Mouse (Mus musculus) adrenal gland (tissue): ENCODE data around the gene Mnx1.
"Not testable (repeated sequence)": the region's sequence is repeated elsewhere in the genome, so short reads cannot be mapped to it uniquely, and the experiment has no call there.

Source experiments
- intact Hi-C: fragments of 180-260 bp; cut with DNase I; formaldehyde crosslinking; loops from one replicate; pipeline ENCODE4 v1.15.1; 2025

Mnx1 gene

DNA sequence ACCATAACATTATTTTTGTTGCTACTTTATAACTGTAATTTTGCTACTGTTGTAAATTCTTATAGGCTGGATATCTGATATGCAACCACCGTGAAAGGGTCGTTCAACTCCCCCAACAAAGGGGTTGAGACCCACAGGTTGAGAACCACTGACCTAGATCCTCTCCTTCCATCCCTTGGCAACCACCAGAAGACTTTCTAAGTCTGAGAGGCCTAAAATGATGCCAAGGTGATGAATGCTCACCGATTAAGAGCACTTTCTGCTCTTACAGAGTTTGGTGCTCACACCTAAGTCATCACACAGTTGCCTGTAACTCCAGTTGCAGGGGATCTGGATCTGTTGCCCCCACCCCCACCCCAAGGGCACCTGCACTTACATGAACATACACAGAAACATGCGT lies 8.8 kb downstream of the Mnx1 start:
- intact Hi-C loops, result no loop called here

DNA sequence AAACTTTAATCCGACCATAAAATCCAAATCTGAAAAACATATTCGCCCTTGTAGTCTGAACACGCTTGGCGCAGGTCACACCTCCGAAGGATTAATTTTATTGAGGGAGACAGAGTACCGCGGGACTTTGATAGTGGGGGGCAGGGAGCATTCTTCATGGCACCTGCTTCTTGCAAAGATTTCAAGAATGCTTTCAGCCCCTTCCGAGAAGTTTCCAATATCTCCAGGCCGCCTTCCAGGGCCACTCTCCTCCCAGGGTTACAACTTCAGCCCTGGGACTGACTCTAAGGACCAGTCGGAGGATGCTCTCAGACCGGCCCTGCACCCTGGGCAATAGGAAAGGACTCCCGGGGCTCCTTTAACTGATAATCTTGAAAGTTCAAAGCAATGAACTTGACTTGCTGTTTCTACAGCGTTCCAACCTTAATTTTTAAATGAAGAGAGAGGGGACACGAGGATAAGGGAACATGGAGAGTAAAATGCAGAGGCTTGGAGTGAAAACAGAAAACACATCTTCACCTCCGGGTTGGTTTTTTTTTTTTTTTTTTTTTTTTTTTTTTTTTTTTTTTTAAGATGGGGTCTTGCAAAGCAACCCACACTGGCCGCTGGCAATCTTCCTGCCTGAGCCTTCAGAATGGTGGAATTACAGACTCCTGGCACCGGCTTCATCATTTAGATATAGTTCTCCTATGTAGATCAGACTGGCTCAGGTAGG lies 9.8 kb downstream of the Mnx1 start:
- intact Hi-C loops, result no loop called here

DNA sequence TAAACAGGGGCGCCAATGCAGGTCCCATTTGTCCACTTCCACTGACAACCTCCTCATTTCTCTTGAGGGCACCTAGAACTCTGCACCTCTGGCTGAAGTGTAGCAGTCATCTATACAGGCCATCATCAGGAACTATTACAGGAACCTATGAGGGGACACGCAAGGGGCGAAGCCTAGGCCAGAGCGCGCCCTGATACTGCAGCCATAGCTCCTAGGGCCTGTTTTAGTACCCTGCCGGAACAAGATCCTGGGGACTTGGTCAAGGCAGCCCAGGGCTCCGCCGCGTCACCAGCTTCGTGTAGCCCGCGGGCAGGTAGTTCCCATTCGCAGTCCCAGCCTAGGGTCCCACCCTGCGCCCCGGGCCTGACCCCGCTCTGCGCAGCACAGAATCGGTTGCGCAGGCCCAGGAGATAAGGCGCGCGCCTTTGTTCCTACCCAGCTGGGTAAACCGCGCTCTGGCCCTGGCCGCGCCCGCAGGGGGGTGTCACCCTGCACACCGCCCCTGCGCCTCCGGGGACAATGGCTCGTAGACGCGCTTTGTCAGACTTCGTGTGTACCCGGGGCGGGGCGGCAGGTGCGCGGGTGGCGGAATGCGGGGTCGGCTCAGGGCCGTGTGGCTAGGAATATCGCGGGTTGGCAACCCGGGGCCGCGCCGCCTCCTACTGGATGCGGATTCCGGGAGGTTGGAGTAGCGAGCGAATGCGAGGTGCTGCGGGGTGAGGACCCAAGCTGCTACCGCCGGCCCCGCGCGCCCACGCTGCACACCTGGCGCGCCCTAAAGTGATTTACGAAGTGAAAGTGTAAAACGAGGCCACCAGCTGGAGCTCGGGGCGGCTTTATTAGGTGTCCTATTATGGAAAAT lies 10.6 kb downstream of the Mnx1 start:
- intact Hi-C loops, result no loop called here

DNA sequence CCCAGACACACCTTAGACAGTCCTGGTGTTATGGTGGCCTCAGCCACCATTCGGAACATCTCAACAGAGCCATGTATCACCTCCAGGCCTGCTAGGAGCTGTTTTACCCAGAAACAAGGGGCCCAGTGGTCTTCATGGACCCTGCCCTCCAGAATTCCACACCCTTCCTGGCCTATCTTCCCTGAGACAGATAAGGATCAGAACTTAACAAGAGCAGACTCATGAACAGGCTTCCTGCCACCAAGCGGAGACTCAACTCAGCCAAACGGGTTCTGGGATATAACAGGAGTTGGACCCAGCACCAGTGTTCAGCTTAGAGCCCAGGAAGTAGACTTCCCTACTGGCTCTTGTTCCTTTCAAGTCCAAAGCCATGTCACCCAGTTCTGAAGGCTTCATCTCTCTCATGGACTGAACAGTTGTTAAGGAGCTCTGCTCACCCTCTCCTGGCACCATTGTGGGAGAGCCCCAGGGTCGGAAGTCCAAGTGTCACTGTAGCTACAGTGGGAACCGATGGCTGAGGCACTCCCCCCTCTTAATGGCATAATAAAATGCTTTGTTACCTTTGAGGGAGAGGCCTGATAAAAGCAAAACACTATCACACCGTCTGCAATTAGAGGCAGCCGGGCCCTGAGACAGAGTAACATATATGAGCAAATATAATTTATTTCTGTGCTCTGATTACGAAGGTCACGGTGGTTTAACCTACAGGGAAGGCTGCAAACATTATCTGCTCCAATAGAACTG lies 15.2 kb downstream of the Mnx1 start:
- intact Hi-C loops, result no loop called here

DNA sequence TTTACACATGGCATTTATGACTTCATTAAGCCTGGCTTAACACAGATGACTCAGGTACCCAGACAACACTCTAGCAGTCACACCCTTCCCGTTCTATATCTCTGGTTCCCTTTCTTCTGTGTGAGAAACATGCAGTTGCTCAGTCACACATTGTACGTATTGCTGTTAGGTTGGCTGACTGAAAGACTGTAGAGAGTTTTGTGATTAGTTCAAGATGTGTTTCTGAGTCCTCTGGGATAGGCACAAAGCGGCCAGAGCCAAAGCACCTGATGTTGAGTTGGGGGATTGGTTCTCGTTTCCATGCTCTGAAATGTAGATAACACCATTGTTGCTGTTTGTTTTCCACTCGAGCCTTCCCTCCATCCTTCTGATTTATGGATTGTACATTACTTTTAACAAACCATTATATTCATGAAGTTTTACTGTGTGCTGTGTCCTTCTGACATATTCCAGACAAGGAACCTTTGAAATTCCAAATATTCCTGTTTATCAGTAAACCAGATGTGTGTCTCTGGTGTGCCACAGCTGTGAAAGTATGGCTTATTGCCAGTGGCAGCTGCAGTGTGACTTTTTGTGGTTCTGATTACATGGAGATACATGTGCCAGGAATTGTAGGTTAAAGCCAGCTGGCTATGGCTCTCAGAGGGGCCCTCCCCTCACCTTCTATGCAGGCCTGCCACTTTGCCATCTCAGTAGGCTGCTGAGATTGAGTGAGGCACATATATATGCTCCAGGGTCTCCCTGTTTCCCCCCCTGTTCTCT lies 21.2 kb downstream of the Mnx1 start:
- intact Hi-C loops, result no loop called here

DNA sequence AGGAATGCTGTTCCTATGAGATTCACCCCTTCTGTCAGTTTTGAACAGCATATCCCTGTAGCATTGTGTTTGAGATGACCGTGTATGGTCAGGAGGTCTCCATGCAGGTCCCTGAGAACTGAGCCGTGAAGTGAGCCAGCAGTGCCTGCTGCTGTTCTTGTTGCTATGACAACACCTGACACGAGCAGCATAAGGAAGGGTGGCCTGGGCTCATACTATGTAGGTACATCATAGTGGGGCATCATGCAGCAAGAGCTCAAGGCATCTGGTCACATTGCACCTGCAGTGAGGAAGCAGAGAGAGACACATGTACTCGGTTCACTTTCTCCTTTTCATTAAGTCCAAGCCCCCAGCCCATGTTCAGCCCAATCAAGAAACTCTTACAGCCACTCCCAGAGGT lies 25.9 kb downstream of the Mnx1 start:
- intact Hi-C loops, result no loop called here

DNA sequence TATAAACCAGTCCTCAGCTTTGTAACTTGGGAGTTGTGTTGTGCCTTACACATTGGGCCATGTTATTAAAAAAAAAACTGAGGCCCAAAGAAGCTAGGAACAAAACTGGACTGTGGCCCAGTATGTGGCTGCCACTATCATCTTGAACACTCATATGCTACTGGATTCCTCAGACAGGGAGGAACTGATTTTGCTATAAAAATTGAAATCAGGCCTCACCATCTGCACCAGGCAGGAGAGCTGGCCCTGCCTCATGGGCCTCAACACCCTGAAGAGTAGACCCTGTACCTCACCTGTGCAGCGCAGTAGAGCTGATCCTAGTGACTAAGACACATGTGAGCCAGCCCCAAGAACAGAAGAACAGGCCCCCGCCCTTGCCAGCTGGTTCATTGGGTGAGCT lies 33.0 kb downstream of the Mnx1 start:
- intact Hi-C loops, result no loop called here

DNA sequence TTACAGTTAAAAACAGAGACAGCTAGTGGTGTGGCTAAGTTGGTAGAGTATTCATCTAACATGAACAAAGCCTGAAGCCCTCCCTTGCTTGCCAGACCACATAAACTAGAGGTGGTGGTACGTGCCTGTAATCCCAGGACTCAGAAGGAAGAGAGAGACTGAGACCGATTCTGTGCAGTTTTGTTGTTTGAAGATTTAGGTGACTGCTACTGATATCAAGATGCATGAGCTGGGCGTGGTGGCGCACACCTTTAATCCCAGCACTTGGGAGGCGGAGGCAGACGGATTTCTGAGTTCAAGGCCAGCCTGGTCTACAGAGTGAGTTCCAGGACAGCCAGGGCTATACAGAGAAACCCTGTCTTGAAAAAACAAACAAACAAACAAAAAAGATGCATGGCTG lies 41.5 kb downstream of the Mnx1 start:
- intact Hi-C loops, result not testable (repeated sequence)

DNA sequence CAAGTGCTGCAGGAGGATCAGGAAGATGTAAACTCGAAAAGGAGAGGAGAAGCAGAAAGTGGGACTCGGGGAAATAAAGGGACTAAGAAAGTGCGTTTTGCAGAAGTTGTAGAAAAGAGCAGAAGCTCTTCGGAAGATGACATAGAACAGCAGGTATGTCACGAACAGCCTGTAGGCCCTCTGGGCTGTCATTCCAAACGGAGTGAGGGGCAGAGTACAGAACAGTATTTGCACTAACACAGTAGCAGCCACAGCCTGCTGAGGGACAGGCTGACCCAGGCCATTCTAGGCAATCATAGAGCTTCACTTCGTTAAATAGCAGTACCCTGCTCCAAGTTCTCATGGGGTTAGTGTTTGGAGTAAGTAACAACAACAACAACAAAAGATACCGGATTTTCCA lies 42.8 kb downstream of the Mnx1 start:
- intact Hi-C loops, result no loop called here

DNA sequence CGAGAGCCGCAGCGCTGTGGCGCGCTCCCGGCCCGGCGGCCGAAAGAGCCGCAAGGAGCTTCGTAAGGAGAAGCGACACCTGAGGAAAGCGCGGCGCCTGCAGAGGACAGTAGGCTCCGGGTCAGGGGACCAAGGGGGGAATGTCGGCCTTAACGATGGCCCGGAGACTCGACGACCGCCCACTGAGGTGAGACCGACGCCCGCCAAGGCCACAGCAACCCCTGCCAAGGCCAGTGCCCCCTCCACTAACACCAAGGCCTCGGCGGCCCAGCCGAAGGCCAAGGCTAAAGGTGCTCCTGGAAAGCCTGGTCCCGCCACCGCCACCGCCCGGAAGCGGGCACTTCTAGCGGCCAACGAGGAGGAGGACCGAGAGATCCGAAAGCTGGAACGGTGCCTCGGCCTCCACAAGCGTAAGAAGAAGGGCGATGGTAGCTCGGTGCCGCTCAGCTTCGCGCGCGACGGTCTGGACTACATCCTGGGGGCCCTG lies 43.4 kb downstream of the Mnx1 start:
- intact Hi-C loops, result no loop called here

DNA sequence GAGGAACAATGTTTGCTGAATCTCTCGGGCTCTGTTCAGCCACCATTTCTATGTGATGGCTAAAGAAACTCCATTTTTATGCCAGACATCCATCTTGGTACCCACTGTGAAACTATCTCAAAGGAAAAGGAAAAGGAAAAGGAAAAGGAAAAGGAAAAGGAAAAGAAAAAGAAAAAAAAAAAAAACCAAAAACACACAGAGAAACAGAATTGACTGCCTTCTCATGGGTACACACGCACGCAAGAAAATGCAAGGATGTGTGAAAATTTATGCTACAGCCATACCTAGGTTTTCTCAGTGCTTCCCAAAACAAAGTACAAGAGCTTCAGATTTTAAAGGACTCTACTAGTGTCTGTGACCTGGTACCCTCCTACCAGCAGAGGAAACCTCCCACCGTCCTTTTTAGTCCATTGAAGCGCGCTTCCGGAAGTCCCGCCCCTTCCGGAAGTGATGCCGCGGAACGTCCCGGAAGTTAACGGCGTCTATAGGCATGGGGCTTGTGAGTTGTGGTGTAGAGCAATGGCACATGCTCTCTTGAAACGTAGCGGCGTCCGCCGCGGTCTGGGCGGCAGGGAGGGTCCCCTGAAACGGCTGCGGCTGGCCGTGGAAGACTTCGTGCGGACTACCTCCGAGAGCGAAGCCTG lies 43.9 kb downstream of the Mnx1 start, which contains the start of gene Nom1:
Gene Nom1, plus strand, starts transcription at position 437 of the 644 bp plus-strand sequence.
- intact Hi-C loops, result no loop called here

DNA sequence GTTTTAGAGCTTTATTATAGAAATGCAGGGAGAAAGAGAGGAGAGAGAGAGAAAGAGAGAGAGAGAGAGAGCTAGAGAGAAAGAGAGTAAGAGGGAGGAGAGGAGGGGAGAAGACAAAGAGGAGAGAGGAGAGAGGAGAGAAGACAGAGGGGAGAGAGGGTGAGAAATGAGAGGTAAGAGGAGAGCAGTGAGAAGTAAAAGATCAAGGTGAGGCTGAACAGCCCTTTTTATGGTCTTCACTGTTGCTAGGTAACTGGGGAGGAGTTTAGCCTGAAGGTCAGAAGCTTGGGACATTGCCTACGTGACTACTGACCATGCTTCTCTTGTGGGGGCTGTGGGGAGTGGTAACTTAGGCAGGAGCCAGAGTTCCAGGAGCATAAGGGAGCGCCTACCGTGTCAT lies 54.9 kb downstream of the Mnx1 start:
- intact Hi-C loops, result not testable (repeated sequence)
